10 mouse cellular contexts compared by ENCODE assay signal in the genomic region with DNA sequence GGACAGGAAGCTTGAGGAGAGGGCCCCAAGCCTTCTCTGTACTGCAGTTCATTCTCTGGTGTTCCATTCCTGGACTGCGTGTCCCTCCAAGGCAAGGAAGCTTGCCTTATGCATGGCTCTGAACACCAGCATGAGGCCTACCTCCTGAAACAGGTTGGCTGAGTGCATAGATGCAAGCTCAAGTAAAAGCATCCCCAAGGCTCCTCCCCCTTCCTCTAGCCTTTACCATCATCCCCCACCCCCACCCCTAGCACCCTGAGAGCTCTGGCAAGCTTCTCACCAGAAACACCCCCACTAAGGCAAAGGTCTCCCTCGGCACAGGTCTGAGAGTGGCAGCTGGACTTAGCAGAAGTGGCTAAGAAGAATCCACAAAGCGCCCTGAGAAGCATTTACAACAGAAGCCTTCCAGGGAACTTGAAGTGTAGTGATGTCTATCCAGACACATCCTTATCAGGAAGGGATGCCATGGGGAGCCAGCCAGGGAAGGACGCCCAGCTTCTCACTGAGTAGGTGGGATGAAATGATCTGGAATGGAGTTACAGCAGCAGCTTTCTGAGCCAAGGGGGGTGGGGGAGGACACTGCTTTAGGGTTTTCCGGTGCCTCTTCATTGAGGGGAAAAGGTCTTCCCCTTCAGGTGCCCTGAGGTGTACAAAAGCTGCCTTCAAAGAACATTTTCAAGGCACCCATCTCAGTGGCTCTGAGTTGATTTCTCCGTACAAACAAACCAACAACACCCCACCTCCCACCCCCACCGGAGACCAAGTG.
DNase-seq lines count a peak whose midpoint lies in the region; ATAC-seq and TF ChIP-seq lines count a peak whose summit lies in the region.
"Had no signal": no experiment of that assay in that cellular context is flagged by ENCODE, and none has a peak within 500 bp of the region (broad histone marks: within the 10 kb centered on the region; RNA-seq: fewer than 3 reads in every experiment).

No protein-coding gene starts in this region.

- no peak for TF ChIP-seq POLR2A in spleen, adult 2 months (IDR thresholded peaks at IDR 0.05; ENCODE audit: low read depth, low read length)

- H3K4me1 ChIP-seq in heart, embryonic 13.5 days: peaks cover 83% of the 10 kb centered on the region
- peaks cover 10% of the 10 kb centered on the region for H3K4me1 ChIP-seq in spleen, adult 2 months (ENCODE audit: control insufficient read depth, insufficient read depth, insufficient read length)

- H3K4me3 ChIP-seq in heart, embryonic 13.5 days: no peak overlapping the region
- no peak overlapping the region for H3K4me3 ChIP-seq in spleen, adult 2 months (ENCODE audit: extremely low read depth, insufficient read depth, insufficient read length)
- H3K4me3 ChIP-seq: liver, embryonic 12.5 days had no signal

- H3K9ac ChIP-seq in heart, embryonic 13.5 days: peak overlapping the region; percentile 25
- H3K9ac ChIP-seq: liver, embryonic 12.5 days had no signal

- peak overlapping the region; percentile 64 for H3K27ac ChIP-seq in heart, embryonic 13.5 days (replicated peaks)
- H3K27ac ChIP-seq in spleen, adult 2 months (ENCODE audit: insufficient read depth, low read length): peak overlapping the region; percentile 49
- H3K27ac ChIP-seq: liver, embryonic 12.5 days had no signal

- no peaks in the 10 kb centered on the region for H3K9me3 ChIP-seq in heart, embryonic 13.5 days
- H3K9me3 ChIP-seq: liver, embryonic 12.5 days had no signal

- no peak for DNase-seq in heart, postnatal 25 days (ENCODE audit: low spot score)
- no peak for DNase-seq in spleen, adult 2 months (ENCODE audit: low read depth in 1 of 2, low spot score in 2 of 2)
- no peak for DNase-seq in spleen, postnatal 14 days (ENCODE audit: low spot score in 2 of 2)
- DNase-seq in induced T-regulatory cell, adult 2 months (ENCODE audit: low read depth): peak; percentile 79
- peak; percentile 57 to 63 for DNase-seq in thymus, postnatal 36 days
- no peak for DNase-seq in spleen, adult 18-20 months
- DNase-seq: kidney, postnatal 4 days had no signal

- intact Hi-C loops in heart, postnatal 25 days (cut with DNase I): no loop called here

- no peak for ATAC-seq in heart, embryonic 13.5 days (ENCODE audit: extremely low read depth, insufficient number of reproducible peaks, low FRiP score, low TSS enrichment)
- ATAC-seq in monocyte, adult 5-6 weeks (replicated peaks; ENCODE audit: insufficient number of reproducible peaks, low FRiP score, low TSS enrichment, poor library complexity, severe bottlenecking): no peak
- ATAC-seq: liver, embryonic 12.5 days had no signal

- 46% methylated on average over 7 of the region's 7 CpGs for WGBS in heart, embryonic 13.5 days
- 59% methylated on average over 7 of the region's 7 CpGs for WGBS in spleen, adult 2 months

- peaks cover 9% of the 10 kb centered on the region for H3K36me3 ChIP-seq in heart, embryonic 13.5 days
- H3K36me3 ChIP-seq in spleen, adult 2 months (ENCODE audit: control insufficient read depth, insufficient read depth, low read length): no peaks in the 10 kb centered on the region
- H3K36me3 ChIP-seq: liver, embryonic 12.5 days had no signal

- TF ChIP-seq CTCF in spleen, adult 2 months (IDR thresholded peaks at IDR 0.05; ENCODE audit: extremely low read depth, insufficient read depth, insufficient read length, insufficient replicate concordance): no peak

- H3K27me3 ChIP-seq in heart, embryonic 13.5 days (replicated peaks): no peaks in the 10 kb centered on the region
- H3K27me3 ChIP-seq in spleen, adult 2 months (ENCODE audit: control insufficient read depth, insufficient read depth, low read length): no peaks in the 10 kb centered on the region
- H3K27me3 ChIP-seq: liver, embryonic 12.5 days had no signal

- H3K4me2 ChIP-seq in heart, embryonic 13.5 days: no peak overlapping the region
- H3K4me2 ChIP-seq: liver, embryonic 12.5 days had no signal

Comparison
In these comparisons a context has a peak if more than half of its experiments do, and no peak if none do; other contexts are left out.
1. DNase-seq: peak in induced T-regulatory cell, adult 2 months (single experiment) and thymus, postnatal 36 days (2 of 2); none in heart, postnatal 25 days (single experiment), spleen, adult 2 months (0 of 2), spleen, postnatal 14 days (0 of 2) and spleen, adult 18-20 months (0 of 2).